Mouse (Mus musculus): ENCODE measurements around the gene Bcap29.
"Not testable (repeated sequence)": the region's sequence is repeated elsewhere in the genome, so short reads cannot be mapped to it uniquely, and the experiment has no call there.

The Bcap29 gene

GRCm38 (mm10) chr12:31578691-31579476 is 55.6 kb downstream of the Bcap29 start:
- in situ Hi-C loops (cut with MboI): no loop called here

- in situ Hi-C loops (cut with MboI): no loop called here
Measured at GRCm38 (mm10) chr12:31574506-31574905, 60.0 kb downstream of the Bcap29 start.

GRCm38 (mm10) chr12:31569784-31570183 is 64.7 kb downstream of the Bcap29 start:
- in situ Hi-C loops (cut with MboI): no loop called here

- in situ Hi-C loops (cut with MboI): no loop called here
Measured at GRCm38 (mm10) chr12:31568661-31569060, 65.8 kb downstream of the Bcap29 start.

- in situ Hi-C loops (cut with MboI): not testable (repeated sequence)
Measured at GRCm38 (mm10) chr12:31567535-31567934, 66.9 kb downstream of the Bcap29 start.

- in situ Hi-C loops (cut with MboI): no loop called here
Measured at GRCm38 (mm10) chr12:31560712-31561111, 73.7 kb downstream of the Bcap29 start.

GRCm38 (mm10) chr12:31560002-31560401 is 74.5 kb downstream of the Bcap29 start:
- in situ Hi-C loops (cut with MboI): no loop called here

GRCm38 (mm10) chr12:31554371-31554770 is 80.1 kb downstream of the Bcap29 start:
- in situ Hi-C loops (cut with MboI): no loop called here

- in situ Hi-C loops (cut with MboI): no loop called here
Measured at GRCm38 (mm10) chr12:31551252-31551651, 83.2 kb downstream of the Bcap29 start.

- in situ Hi-C loops (cut with MboI): no loop called here
Measured at GRCm38 (mm10) chr12:31546061-31546460, 88.4 kb downstream of the Bcap29 start.

- in situ Hi-C loops (cut with MboI): no loop called here
Measured at GRCm38 (mm10) chr12:31545219-31545618, 89.2 kb downstream of the Bcap29 start.

- in situ Hi-C loops (cut with MboI): no loop called here
Measured at GRCm38 (mm10) chr12:31541541-31541940, 92.9 kb downstream of the Bcap29 start.
